Mouse (Mus musculus): ENCODE measurements around the gene Dgkz. TPM values are rescaled to one million over a fixed set of nuclear protein-coding genes. Genes with fewer than 3 reads are reported as not detected.

Dgkz gene
- polyA plus RNA-seq, 1 experiment from 2014 or later = 18.6 TPM

DNA sequence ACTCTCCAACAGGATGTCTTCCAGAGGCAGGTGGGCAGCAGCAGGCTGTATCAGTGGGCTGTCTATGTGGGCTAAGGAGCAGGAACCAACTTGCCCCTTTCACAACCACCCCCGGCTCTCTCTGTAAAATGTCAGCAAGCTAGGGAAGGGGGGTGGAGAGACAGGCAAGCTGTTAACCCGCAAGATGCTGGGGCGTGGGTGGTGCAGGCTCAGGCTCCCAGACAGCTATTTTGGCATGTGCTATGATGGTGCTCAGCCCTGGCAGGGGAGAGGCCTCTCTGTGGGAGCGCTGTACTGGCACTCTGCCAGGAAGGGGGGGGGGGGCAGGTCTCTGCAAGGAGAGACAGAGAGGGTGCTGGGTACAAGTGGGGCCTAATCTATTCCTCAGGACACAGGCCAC is 18.6 kb downstream of the Dgkz start:
- no peak overlapping the region for H3K4me3 ChIP-seq (ENCODE audit: low read depth, low read length)
- H3K27me3 ChIP-seq (ENCODE audit: control insufficient read depth, insufficient read depth, low read length) = no peaks in the 10 kb centered on the region
- H3K4me1 ChIP-seq (replicated peaks; ENCODE audit: control insufficient read depth, insufficient read depth) = peaks cover 9% of the 10 kb centered on the region; the same call in 1 of the 2 replicates
- H3K27ac ChIP-seq (replicated peaks) = 0 out of 2 replicates have a peak overlapping the region, but pooled peaks have one; percentile 14
- no peak overlapping the region for H3K4me2 ChIP-seq (replicated peaks; ENCODE audit: low read depth)
- H3K36me3 ChIP-seq (ENCODE audit: control insufficient read depth, insufficient read depth, low read length) = no peaks in the 10 kb centered on the region
- 0 out of 2 replicates have a peak, but pooled peaks have one; percentile 13 for ATAC-seq (ENCODE audit: low FRiP score, low TSS enrichment)
- DNase-seq (ENCODE audit: low spot score) = peak; percentile 73
- no peak overlapping the region for H3K9ac ChIP-seq (ENCODE audit: low read length)
- WGBS = 4% methylated on average over 4 of the region's 4 CpGs
- TF ChIP-seq CTCF (IDR thresholded peaks at IDR 0.05; ENCODE audit: low read depth) (no peak), EP300 (optimal IDR thresholded peaks at IDR 0.05) (no peak)
- no peaks in the 10 kb centered on the region for H3K9me3 ChIP-seq (ENCODE audit: control insufficient read depth, low read length)

- H3K27me3 ChIP-seq (ENCODE audit: control insufficient read depth, insufficient read depth, low read length) = no peaks in the 10 kb centered on the region
- H3K36me3 ChIP-seq (ENCODE audit: control insufficient read depth, insufficient read depth, low read length) = no peaks in the 10 kb centered on the region
- no peaks in the 10 kb centered on the region for H3K9me3 ChIP-seq (ENCODE audit: control insufficient read depth, low read length)
- no peak for ATAC-seq (ENCODE audit: low FRiP score, low TSS enrichment)
- no peak for DNase-seq (ENCODE audit: low spot score)
- no peak overlapping the region for H3K4me3 ChIP-seq (ENCODE audit: low read depth, low read length)
- no peak for TF ChIP-seq CTCF (IDR thresholded peaks at IDR 0.05; ENCODE audit: low read depth)
- TF ChIP-seq EP300 (optimal IDR thresholded peaks at IDR 0.05) = no peak
- WGBS = 70% methylated on average over 6 of the region's 6 CpGs
- peak overlapping the region; percentile 19; the same call in 1 of the 2 replicates for H3K27ac ChIP-seq (replicated peaks)
- peaks cover 9% of the 10 kb centered on the region; the same call in 1 of the 2 replicates for H3K4me1 ChIP-seq (replicated peaks; ENCODE audit: control insufficient read depth, insufficient read depth)
- H3K4me2 ChIP-seq (replicated peaks; ENCODE audit: low read depth) = no peak overlapping the region
- H3K9ac ChIP-seq (ENCODE audit: low read length) = no peak overlapping the region
Measured at GRCm38 (mm10) chr2:91955875-91956274, 19.8 kb downstream of the Dgkz start.

DNA sequence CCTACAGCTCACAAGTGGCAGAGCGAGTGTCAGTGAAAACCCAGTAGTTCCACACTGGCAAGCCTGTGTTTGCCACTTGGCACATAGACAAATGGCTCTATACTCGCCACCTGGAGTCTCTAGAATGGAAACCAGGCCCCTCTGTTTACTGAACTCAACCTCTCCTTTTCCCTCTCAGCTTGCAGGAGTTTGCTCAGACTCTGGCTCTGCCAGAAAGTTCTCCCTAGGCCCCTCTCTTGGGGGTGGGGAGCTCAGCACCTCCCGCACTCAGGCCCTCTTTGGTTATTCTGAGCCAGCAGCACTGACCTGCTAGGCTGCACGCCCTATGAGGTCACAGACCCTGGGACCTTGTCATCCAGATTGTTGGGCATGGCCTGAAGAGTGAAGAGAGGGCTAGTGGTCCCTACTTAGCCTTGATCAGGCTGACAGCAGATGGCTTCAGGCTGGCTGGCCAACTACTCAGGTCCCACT is 20.5 kb downstream of the Dgkz start:
- no peak overlapping the region for H3K9ac ChIP-seq (ENCODE audit: low read length)
- TF ChIP-seq CTCF (IDR thresholded peaks at IDR 0.05; ENCODE audit: low read depth) (no peak), EP300 (optimal IDR thresholded peaks at IDR 0.05) (no peak)
- H3K4me2 ChIP-seq (replicated peaks; ENCODE audit: low read depth) = no peak overlapping the region
- H3K9me3 ChIP-seq (ENCODE audit: control insufficient read depth, low read length) = no peaks in the 10 kb centered on the region
- DNase-seq (ENCODE audit: low spot score) = peak; percentile 42
- no peaks in the 10 kb centered on the region for H3K36me3 ChIP-seq (ENCODE audit: control insufficient read depth, insufficient read depth, low read length)
- no peak overlapping the region for H3K4me3 ChIP-seq (ENCODE audit: low read depth, low read length)
- peaks cover 11% of the 10 kb centered on the region for H3K4me1 ChIP-seq (replicated peaks; ENCODE audit: control insufficient read depth, insufficient read depth)
- no peak for ATAC-seq (ENCODE audit: low FRiP score, low TSS enrichment)
- 51% methylated on average over 4 of the region's 4 CpGs for WGBS
- H3K27me3 ChIP-seq (ENCODE audit: control insufficient read depth, insufficient read depth, low read length) = no peaks in the 10 kb centered on the region
- 0 out of 2 replicates have a peak overlapping the region, but pooled peaks have one; percentile 19 for H3K27ac ChIP-seq (replicated peaks)

GRCm38 (mm10) chr2:91953825-91954224 is 21.8 kb downstream of the Dgkz start:
- DNase-seq (ENCODE audit: low spot score) = peak; percentile 72
- Histone ChIP-seq H3K4me3 (ENCODE audit: low read depth, low read length) (no peak overlapping the region), H3K27me3 (ENCODE audit: control insufficient read depth, insufficient read depth, low read length) (no peaks in the 10 kb centered on the region), H3K9ac (ENCODE audit: low read length) (no peak overlapping the region), H3K4me1 (replicated peaks; ENCODE audit: control insufficient read depth, insufficient read depth) (peaks cover 18% of the 10 kb centered on the region), H3K9me3 (ENCODE audit: control insufficient read depth, low read length) (no peaks in the 10 kb centered on the region), H3K36me3 (ENCODE audit: control insufficient read depth, insufficient read depth, low read length) (no peaks in the 10 kb centered on the region), H3K27ac (replicated peaks) (peak overlapping the region; percentile 49), H3K4me2 (replicated peaks; ENCODE audit: low read depth) (no peak overlapping the region)
- ATAC-seq (ENCODE audit: low FRiP score, low TSS enrichment) = peak; percentile 77
- 6% methylated on average over 5 of the region's 5 CpGs for whole genome bisulfite sequencing
- TF ChIP-seq CTCF (IDR thresholded peaks at IDR 0.05; ENCODE audit: low read depth) (peak; percentile 29), EP300 (optimal IDR thresholded peaks at IDR 0.05) (no peak)

GRCm38 (mm10) chr2:91950275-91951085 is 25.2 kb downstream of the Dgkz start:
- ATAC-seq (ENCODE audit: low FRiP score, low TSS enrichment) (peak; percentile 38), DNase-seq (ENCODE audit: low spot score) (peak; percentile 45)
- TF ChIP-seq CTCF (IDR thresholded peaks at IDR 0.05; ENCODE audit: low read depth) = no peak
- TF ChIP-seq EP300 (optimal IDR thresholded peaks at IDR 0.05) = no peak
- H3K36me3 ChIP-seq (ENCODE audit: control insufficient read depth, insufficient read depth, low read length) = no peaks in the 10 kb centered on the region
- H3K27ac ChIP-seq (replicated peaks) = peak overlapping the region; percentile 81
- peak overlapping the region; percentile 55 for H3K4me2 ChIP-seq (replicated peaks; ENCODE audit: low read depth)
- H3K9ac ChIP-seq (ENCODE audit: low read length) = peak overlapping the region; percentile 58
- H3K27me3 ChIP-seq (ENCODE audit: control insufficient read depth, insufficient read depth, low read length) = no peaks in the 10 kb centered on the region
- H3K4me1 ChIP-seq (replicated peaks; ENCODE audit: control insufficient read depth, insufficient read depth) = peaks cover 23% of the 10 kb centered on the region
- WGBS = 14% methylated on average over 15 of the region's 15 CpGs
- H3K4me3 ChIP-seq (ENCODE audit: low read depth, low read length) = peak overlapping the region; percentile 30
- H3K9me3 ChIP-seq (ENCODE audit: control insufficient read depth, low read length) = no peaks in the 10 kb centered on the region
